Mouse (Mus musculus) lung, embryonic 15.5 days (tissue): ENCODE measurements around the gene Ttc28. TPM values are rescaled to one million over a fixed set of nuclear protein-coding genes. Genes with fewer than 3 reads are reported as not detected.
A peak's percentile ranks its signal among the peaks of the same experiment; 100 is the strongest.
"Not testable (repeated sequence)": the region's sequence is repeated elsewhere in the genome, so short reads cannot be mapped to it uniquely, and the experiment has no call there.

ENCODE experiments used
- ATAC-seq: fragments of 200-750 bp; cut with Nextera tagmentation; 2 replicates; pipeline ENCODE4 v1.8.0; 2017; ENCODE audit warnings: moderate number of reproducible peaks, borderline replicate concordance; ENCODE audit not compliant: low FRiP score, low TSS enrichment; ENCODE audit errors: extremely low read depth
- H3K27ac ChIP-seq: fragments of 300-500 bp; sonication (generic); 2 replicates; pipeline ENCODE4 v1.5.1; 2015; ENCODE audit warnings: moderate library complexity, mild to moderate bottlenecking, inconsistent platforms
- H3K27me3 ChIP-seq: fragments of 300-500 bp; sonication (generic); 2 replicates; pipeline ENCODE4 v1.6.1; 2015; ENCODE audit warnings: inconsistent platforms
- H3K36me3 ChIP-seq: fragments of 300-500 bp; sonication (generic); 2 replicates; pipeline ENCODE4 v1.6.1; 2015; ENCODE audit warnings: inconsistent platforms
- H3K4me1 ChIP-seq: fragments of 300-500 bp; sonication (generic); 2 replicates; pipeline ENCODE4 v1.6.1; 2015; ENCODE audit warnings: inconsistent platforms
- H3K4me2 ChIP-seq: fragments of 300-500 bp; sonication (generic); 2 replicates; pipeline ENCODE4 v1.6.1; 2015; ENCODE audit warnings: inconsistent platforms, mild to moderate bottlenecking, moderate library complexity
- H3K4me3 ChIP-seq: fragments of 300-500 bp; sonication (generic); 2 replicates; pipeline ENCODE4 v1.5.1; 2015; ENCODE audit warnings: mild to moderate bottlenecking, inconsistent platforms
- H3K9ac ChIP-seq: fragments of 300-500 bp; sonication (generic); 2 replicates; pipeline ENCODE4 v1.6.1; 2015; ENCODE audit warnings: inconsistent platforms
- H3K9me3 ChIP-seq: fragments of 300-500 bp; sonication (generic); 2 replicates; pipeline ENCODE4 v1.6.1; 2016; ENCODE audit warnings: inconsistent platforms
- WGBS: fragments of 180-500 bp; shearing (Covaris S2); methylation state at CpG from one replicate; pipeline ENCODE4 v1.1.7; 2015; 5-methylcytosine and 5-hydroxymethylcytosine counted together
- polyA plus RNA-seq: library from polyadenylated mRNA; unstranded; fragments of >200 nt; fragmentation: Nextera tagmentation; extraction: Ambion mirVana; gene quantifications from 2 replicates; pipeline ENCODE4 v1.2.1, GENCODE M21; 2015

Gene Ttc28
- polyA plus RNA-seq, 1 experiment from 2014 or later = 9.9 TPM

DNA sequence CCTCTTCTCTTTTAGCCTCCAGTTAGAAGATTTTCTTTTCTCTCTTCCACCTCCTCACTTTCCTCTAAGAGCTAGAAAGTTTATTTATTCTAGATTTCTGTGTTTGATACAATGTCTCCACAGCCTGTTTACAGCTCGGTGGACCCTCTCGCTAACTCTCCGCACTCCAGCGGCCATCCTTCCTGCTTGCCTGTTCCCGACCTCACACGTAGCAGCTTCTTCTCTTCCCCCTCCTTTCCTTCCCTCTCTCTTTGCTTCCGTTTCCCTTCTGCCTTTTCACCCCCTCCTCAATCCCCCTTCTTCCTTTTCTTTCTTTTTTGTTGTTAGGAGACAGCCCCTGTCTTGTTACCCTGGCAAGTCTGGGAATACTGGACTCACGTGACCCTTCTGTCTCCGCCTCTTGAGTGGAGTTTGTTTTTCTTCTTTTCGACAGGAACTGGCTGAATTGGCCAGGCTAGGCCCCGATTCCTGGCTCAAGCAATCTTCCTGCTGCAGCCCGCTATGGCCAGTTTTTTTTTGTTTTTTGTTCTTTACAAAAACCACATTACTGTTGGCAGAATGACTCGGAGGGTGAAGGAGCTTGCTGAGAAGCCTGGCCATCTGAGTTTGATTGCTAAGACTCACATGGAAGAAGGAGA lies 20.5 kb upstream of the Ttc28 start:
- 10% methylated on average over 13 of the region's 13 CpGs for WGBS
- Histone ChIP-seq H3K4me1 (peaks cover 8% of the 10 kb centered on the region; the same call in 1 of the 2 replicates), H3K9me3 (no peaks in the 10 kb centered on the region), H3K4me2 (peak overlapping the region; percentile 53), H3K27ac (peak overlapping the region; percentile 82), H3K36me3 (no peaks in the 10 kb centered on the region), H3K27me3 (no peaks in the 10 kb centered on the region), H3K9ac (peak overlapping the region; percentile 39), H3K4me3 (peak overlapping the region; percentile 35)
- peak; percentile 88 for ATAC-seq

DNA sequence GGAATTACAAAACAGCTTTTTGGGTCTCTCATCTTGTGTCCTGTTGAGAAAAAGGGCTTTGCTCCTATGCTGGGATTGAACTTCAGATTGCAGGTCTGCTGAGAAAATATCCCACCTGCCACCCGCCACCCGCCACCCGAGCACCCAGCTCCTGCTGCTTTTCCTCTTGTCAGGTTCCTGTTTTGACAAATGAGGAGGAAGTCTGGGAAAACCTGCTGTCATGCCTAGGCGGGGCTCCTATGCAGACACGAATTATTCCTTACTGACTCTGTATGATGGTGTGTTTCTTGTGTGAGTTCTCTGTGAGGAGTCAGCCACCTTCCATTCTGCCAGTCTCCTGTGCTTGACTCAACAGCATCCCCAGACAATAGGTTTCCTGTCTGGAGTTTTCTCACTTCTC lies 19.2 kb upstream of the Ttc28 start:
- peaks cover 8% of the 10 kb centered on the region; the same call in 1 of the 2 replicates for H3K4me1 ChIP-seq
- H3K36me3 ChIP-seq = no peaks in the 10 kb centered on the region
- H3K9me3 ChIP-seq = no peaks in the 10 kb centered on the region
- no peak overlapping the region for H3K4me3 ChIP-seq
- H3K9ac ChIP-seq = no peak overlapping the region
- no peak overlapping the region for H3K4me2 ChIP-seq
- H3K27me3 ChIP-seq = no peaks in the 10 kb centered on the region
- 82% methylated on average over 5 of the region's 5 CpGs for WGBS
- ATAC-seq = no peak
- no peak overlapping the region for H3K27ac ChIP-seq

DNA sequence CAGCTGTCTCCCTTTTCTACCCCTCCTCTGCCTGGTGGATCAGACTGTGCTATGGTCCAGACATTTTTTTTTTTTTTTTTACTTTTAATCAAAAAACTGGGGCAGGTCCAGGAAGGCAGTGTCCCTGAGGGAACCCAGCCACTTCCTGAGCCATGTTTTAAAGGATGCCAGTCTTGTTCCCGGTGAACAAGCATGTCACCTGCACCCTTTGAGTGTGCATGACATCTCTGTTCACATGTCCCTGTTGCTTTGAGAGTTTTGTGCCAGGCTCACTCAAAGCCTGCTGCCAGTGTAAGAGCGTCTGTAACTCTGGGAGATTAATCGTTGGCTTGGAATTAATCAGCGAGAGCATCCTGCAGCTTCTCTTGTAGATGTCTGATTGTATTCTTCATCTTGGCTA lies 11.1 kb upstream of the Ttc28 start:
- Histone ChIP-seq H3K9ac (no peak overlapping the region), H3K27ac (no peak overlapping the region), H3K4me2 (no peak overlapping the region), H3K9me3 (no peaks in the 10 kb centered on the region), H3K36me3 (peaks cover 28% of the 10 kb centered on the region; the same call in 1 of the 2 replicates), H3K4me1 (no peaks in the 10 kb centered on the region), H3K4me3 (no peak overlapping the region), H3K27me3 (no peaks in the 10 kb centered on the region)
- WGBS = 50% methylated on average over 4 of the region's 4 CpGs
- no peak for ATAC-seq

DNA sequence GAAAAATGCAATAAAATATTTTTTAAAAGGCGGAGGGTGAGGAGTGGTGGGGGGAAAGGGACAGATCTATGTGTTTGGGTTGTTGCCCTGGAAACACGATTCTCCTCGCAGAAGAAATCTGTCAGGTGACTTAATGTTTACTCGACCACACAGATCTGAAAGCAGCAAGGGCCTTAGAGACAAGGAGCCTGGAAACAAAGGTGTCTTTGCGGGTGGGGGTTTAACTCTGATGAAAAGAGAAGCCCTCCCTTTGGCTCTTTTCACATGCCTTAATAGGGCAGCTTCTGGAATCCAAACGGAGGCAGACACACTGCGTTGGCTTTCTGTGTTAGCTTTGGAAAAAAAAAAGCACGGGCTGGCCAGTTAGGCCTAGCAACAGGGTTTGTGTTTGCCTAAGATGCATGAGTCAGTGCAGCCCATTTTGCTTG lies 10.3 kb upstream of the Ttc28 start:
- WGBS = 18% methylated on average over 8 of the region's 8 CpGs
- no peak overlapping the region for H3K27ac ChIP-seq
- ATAC-seq = no peak

DNA sequence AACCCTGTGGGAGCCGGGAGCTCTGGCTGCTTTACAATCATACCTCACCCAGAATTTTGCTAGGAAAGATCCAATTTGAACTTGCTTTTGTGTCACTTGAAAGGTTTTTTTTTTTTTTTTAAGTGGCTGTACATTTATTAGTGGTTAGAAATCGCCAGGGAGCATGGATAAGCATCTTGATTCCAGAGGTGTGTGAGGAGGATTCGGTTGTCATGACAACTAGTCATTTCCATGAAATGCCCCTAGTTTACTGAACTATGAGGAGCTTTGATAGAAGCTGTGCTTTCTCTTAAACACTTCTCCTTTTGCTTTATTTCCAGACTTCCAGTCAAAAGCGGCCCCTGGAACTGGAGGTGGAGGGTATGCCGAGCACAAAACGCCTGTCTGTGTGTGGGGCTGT lies 6.4 kb upstream of the Ttc28 start:
- H3K4me3 ChIP-seq = no peak overlapping the region
- peaks cover 23% of the 10 kb centered on the region; the same call in 1 of the 2 replicates for H3K36me3 ChIP-seq
- H3K27me3 ChIP-seq = no peaks in the 10 kb centered on the region
- no peak for ATAC-seq
- H3K4me1 ChIP-seq = no peaks in the 10 kb centered on the region
- H3K4me2 ChIP-seq = no peak overlapping the region
- WGBS = 85% methylated on average over 6 of the region's 6 CpGs
- no peak overlapping the region for H3K9ac ChIP-seq
- no peaks in the 10 kb centered on the region for H3K9me3 ChIP-seq
- H3K27ac ChIP-seq = no peak overlapping the region

More for the DNA sequence above, 10.3 kb upstream of the Ttc28 start:
- Histone ChIP-seq H3K9ac (no peak overlapping the region), H3K4me2 (no peak overlapping the region), H3K36me3 (peaks cover 28% of the 10 kb centered on the region; the same call in 1 of the 2 replicates), H3K9me3 (no peaks in the 10 kb centered on the region), H3K27me3 (no peaks in the 10 kb centered on the region), H3K4me1 (no peaks in the 10 kb centered on the region), H3K4me3 (no peak overlapping the region)

DNA sequence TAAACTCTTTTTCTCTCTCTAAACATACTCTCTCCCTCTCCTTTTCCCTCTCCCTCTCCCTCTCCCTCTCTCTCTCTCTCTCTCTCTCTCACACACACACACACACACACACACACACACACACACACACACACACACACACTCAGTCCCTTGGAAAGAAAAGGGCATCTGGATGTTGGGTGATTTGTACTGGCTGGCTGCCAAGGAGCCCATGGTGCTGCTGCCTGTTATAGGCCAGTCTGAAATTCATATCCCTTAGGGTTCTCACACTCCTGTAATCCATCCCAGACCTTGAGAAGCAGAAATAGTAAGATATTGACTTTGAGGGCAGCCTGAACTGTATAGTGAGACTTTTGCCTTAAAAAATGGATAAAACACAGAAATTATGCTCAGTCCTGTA lies 4.9 kb upstream of the Ttc28 start:
- Histone ChIP-seq H3K4me2 (no peak overlapping the region), H3K9ac (no peak overlapping the region), H3K4me1 (peaks cover 4% of the 10 kb centered on the region), H3K27me3 (no peaks in the 10 kb centered on the region), H3K4me3 (no peak overlapping the region), H3K36me3 (peaks cover 23% of the 10 kb centered on the region; the same call in 1 of the 2 replicates), H3K9me3 (no peaks in the 10 kb centered on the region), H3K27ac (no peak overlapping the region)
- ATAC-seq = no peak

DNA sequence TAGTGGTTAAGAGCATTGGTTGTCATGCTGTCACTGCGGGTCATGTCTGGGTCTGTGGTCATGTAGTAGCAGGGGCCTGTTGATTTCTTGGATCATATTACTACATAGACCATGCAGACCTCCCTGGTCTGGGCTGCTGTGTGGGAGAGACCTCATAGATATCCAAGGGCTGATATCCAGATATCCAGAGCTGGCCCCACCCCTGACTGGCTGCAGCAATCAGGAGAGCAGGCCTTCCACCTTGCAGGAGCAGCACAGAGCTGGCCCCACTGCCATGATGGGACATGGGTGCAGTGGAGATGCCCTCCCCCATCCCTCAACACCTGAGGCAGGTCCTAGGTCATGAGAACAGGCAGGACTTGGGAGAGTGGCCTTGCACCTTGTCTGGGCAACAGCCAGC lies 4.3 kb upstream of the Ttc28 start:
- Histone ChIP-seq H3K9ac (no peak overlapping the region), H3K27ac (no peak overlapping the region), H3K9me3 (no peaks in the 10 kb centered on the region), H3K4me3 (no peak overlapping the region), H3K4me2 (no peak overlapping the region), H3K27me3 (no peaks in the 10 kb centered on the region), H3K4me1 (peaks cover 6% of the 10 kb centered on the region), H3K36me3 (peaks cover 18% of the 10 kb centered on the region; the same call in 1 of the 2 replicates)
- ATAC-seq = no peak
- WGBS = 76% methylated on average over 1 of the region's 1 CpGs

DNA sequence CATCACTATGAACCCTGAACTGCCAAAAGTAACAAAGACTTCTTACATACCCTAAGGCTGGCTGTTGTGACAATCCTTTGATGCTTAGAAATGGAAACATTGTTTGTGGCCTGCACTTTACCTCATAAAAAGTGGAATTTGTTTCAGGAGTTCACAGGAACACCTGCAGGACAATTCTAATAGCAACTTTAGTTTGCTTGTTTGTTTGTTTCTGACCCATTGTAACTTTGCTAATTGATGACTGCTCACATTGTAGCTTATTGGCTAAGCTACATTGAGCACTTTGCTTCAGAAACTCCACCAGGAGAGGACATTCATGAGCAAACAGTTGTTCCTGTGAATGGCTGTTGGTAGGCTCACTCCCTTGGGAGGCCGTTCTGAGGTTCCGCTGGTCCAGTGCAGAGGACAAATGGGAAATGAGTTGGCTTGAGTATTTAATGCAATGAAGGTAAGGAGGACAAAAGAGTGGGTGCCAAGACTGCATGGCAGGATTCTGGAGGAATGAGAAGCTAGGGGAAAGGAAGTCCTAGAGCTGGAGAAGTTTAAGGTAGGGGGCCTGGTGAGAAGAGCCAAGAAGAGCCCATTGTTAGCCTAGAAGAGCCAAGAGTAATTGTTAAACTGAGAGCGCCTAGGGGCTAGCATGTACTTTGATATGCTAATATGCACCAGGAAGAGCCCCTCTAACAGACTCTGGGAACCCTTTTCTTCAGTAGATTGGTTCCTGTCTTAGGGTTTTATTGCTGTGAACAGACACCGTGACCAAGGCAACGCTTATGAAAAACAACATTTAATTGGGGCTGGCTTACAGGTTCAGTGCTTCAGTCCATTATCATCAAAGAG lies 1.7 kb upstream of the Ttc28 start:
- WGBS = 88% methylated on average over 5 of the region's 5 CpGs
- Histone ChIP-seq H3K4me2 (no peak overlapping the region), H3K4me3 (no peak overlapping the region), H3K4me1 (peaks cover 13% of the 10 kb centered on the region), H3K27me3 (no peaks in the 10 kb centered on the region), H3K27ac (no peak overlapping the region), H3K9ac (no peak overlapping the region), H3K36me3 (peaks cover 11% of the 10 kb centered on the region; the same call in 1 of the 2 replicates), H3K9me3 (no peaks in the 10 kb centered on the region)
- ATAC-seq = no peak

DNA sequence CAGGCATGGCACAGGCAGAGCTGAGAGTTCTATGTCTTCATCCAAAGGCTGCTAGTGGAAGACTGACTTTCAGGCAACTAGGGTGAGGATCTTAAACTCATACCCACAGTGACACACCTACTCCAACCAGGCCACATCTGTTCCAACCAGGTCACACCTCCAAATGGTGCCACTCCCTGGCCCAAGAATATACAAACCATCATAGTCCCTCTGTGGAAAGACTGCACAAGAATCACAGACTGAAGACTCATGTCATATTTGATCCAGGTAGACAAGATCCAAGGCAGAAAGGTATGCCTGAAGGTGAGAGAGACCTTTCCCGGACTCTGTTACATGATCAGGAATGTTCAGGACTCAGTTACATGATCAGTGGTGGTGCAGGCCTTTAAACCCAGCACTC lies 1.1 kb upstream of the Ttc28 start:
- WGBS = 93% methylated on average over 1 of the region's 1 CpGs
- not testable (repeated sequence) for H3K27me3 ChIP-seq

DNA sequence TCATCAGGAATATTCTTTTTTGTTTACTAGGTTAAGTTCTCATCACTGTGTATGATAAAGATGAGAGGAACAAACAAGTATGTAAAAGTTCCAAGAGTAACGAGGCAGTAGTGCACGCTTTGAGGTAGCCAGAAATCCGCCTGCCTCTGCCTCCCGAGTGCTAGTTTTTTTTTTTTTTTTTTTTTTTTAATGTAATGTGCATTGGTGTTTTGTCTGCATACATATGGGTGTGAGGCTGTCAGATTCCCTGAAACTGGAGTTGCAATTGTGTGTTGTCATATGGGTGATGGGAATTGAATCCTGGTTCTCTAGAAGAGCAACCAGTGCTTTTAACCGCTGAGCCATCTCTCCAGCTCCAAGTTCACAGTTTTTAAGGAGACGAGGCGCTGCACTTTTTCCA lies 561 bp upstream of the Ttc28 start:
- no peak for ATAC-seq
- 57% methylated on average over 7 of the region's 7 CpGs for WGBS

More for the DNA sequence above, 1.1 kb upstream of the Ttc28 start:
- not testable (repeated sequence) for H3K36me3 ChIP-seq, ATAC-seq, H3K9me3 ChIP-seq, H3K27ac ChIP-seq, H3K4me3 ChIP-seq, H3K4me2 ChIP-seq, H3K9ac ChIP-seq
- peaks cover 13% of the 10 kb centered on the region for H3K4me1 ChIP-seq

DNA sequence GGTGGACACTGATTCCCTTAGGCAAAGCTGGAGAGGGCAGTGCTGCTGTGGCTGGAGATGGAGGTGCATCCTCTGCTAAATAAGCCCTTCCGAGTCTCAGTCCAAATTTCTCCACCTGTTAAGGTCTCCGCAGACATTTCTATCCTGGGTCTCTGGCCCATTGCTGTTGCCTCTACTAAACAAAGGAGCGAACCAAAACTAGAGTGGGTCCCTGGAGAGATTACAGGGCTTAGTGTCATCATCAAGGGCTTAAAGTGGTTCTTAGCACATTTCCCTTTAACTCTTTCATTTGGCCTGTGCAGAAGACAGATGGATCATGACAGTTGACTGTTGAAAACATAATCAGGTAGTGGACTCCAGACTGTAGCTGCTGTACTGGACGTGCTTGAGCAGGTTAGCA lies 9.0 kb downstream of the Ttc28 start:
- Histone ChIP-seq H3K27me3 (no peaks in the 10 kb centered on the region), H3K4me3 (no peak overlapping the region), H3K36me3 (peaks cover 4% of the 10 kb centered on the region), H3K9me3 (no peaks in the 10 kb centered on the region), H3K4me2 (no peak overlapping the region), H3K4me1 (no peaks in the 10 kb centered on the region), H3K27ac (no peak overlapping the region), H3K9ac (no peak overlapping the region)
- no peak for ATAC-seq
- WGBS = 93% methylated on average over 4 of the region's 4 CpGs

More for the DNA sequence above, 561 bp upstream of the Ttc28 start:
- H3K36me3 ChIP-seq = peaks cover 7% of the 10 kb centered on the region; the same call in 1 of the 2 replicates
- H3K27me3 ChIP-seq = no peaks in the 10 kb centered on the region
- peak overlapping the region; percentile 86 for H3K9ac ChIP-seq
- H3K4me2 ChIP-seq = peak overlapping the region; percentile 93
- H3K9me3 ChIP-seq = no peaks in the 10 kb centered on the region
- no peak overlapping the region for H3K27ac ChIP-seq
- H3K4me3 ChIP-seq = peak overlapping the region; percentile 89
- H3K4me1 ChIP-seq = peaks cover 13% of the 10 kb centered on the region

DNA sequence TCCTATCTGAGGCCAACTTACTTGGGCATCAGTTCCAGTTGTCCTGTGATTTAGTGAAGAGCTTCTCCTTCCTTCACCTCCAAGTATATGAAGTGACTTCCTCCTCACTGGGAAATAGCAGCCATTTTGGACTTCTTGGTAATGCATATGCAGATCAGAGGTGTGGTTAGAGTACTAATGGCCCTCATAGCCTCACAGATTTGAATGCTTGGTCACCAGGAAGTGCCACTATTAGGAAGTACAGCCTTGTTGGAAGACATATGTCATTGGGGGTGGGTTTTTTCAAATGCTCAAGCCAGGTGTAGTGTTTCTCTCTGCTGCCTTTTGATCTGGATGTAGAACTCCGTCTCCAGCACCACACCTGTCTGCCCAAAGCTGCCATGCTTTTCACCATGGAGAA lies 10.3 kb downstream of the Ttc28 start:
- Histone ChIP-seq H3K36me3 (peaks cover 13% of the 10 kb centered on the region), H3K9me3 (no peaks in the 10 kb centered on the region), H3K27me3 (no peaks in the 10 kb centered on the region), H3K4me3 (no peak overlapping the region), H3K4me2 (no peak overlapping the region), H3K9ac (no peak overlapping the region), H3K27ac (no peak overlapping the region), H3K4me1 (no peaks in the 10 kb centered on the region)
- ATAC-seq = no peak
- 89% methylated on average over 1 of the region's 1 CpGs for WGBS
